17 mouse cellular contexts compared by ENCODE assay signal in the genomic region with DNA sequence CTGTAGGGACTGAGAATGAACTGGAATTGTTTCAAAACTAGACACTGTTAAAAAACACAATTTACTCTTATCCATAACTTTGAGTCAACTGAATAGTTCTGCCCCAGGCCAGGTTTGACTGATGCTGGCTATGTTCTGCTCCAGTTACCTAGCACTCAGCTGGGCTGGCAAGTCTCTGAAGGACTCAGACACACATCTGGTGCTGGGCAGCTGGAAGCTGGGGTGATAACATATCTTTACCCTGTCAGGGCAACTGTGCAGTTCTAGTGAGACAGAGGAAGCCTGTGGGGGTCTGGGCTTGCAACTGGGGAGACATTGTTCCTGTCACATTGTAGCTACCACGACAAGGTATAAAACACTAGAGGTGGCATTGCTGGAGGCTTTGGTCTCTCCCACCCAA.
"Had no signal": no experiment of that assay in that cellular context is flagged by ENCODE, and none has a peak within 500 bp of the region (broad histone marks: within the 10 kb centered on the region; RNA-seq: fewer than 3 reads in every experiment).

No protein-coding gene starts in this region.

- H3K9me3 ChIP-seq: limb, embryonic 12.5 days; lung, embryonic 15.5 days; midbrain, embryonic 10.5 days; stomach, embryonic 15.5 days had no signal

- DNase-seq: kidney, adult 8-10 months; kidney, postnatal 4 days; lung, postnatal 14 days; midbrain, embryonic 14.5 days; retina, postnatal 1 day; right cerebral cortex, postnatal 4 days; spleen, adult 18-20 months; thymus, adult 2 months; thymus, postnatal 25 days had no signal

- H3K4me3 ChIP-seq: layer of hippocampus, adult 2 months; limb, embryonic 12.5 days; lung, embryonic 15.5 days; midbrain, embryonic 10.5 days; myocyte; stomach, embryonic 15.5 days had no signal

- H3K27me3 ChIP-seq: limb, embryonic 12.5 days; lung, embryonic 15.5 days; stomach, embryonic 15.5 days had no signal

- ATAC-seq: inflammation-experienced regulatory T-cells, adult 6 months; intestine, postnatal 0 days had no signal

- H3K4me2 ChIP-seq: limb, embryonic 12.5 days; lung, embryonic 15.5 days; stomach, embryonic 15.5 days had no signal

- H3K9ac ChIP-seq: limb, embryonic 12.5 days; lung, embryonic 15.5 days; stomach, embryonic 15.5 days had no signal

- H3K36me3 ChIP-seq: limb, embryonic 12.5 days; lung, embryonic 15.5 days; midbrain, embryonic 10.5 days; stomach, embryonic 15.5 days had no signal

- H3K4me1 ChIP-seq: limb, embryonic 12.5 days; midbrain, embryonic 10.5 days; stomach, embryonic 15.5 days had no signal

- H3K27ac ChIP-seq: layer of hippocampus, adult 2 months; limb, embryonic 12.5 days; lung, embryonic 15.5 days; midbrain, embryonic 10.5 days; stomach, embryonic 15.5 days had no signal
